Mouse (Mus musculus) right cerebral cortex, postnatal 36 days (tissue): ENCODE results near the gene Trim30c.
A peak's percentile ranks its signal among the peaks of the same experiment; 100 is the strongest.
"Not testable (repeated sequence)": the region's sequence is repeated elsewhere in the genome, so short reads cannot be mapped to it uniquely, and the experiment has no call there.

Experiments
- DNase-seq, 2 experiments: peaks; one replicate each; pipeline ENCODE4 v3.0.0; 2022; ENCODE audit warnings: low spot score in 2 of 2, mixed read lengths in 1 of 2

The Trim30c gene

GRCm38 (mm10) chr7:104400698-104401097 lies at the start of gene Trim30c:
Gene Trim30c, minus strand, starts transcription at chr7:104400837.
- no peak for DNase-seq

GRCm38 (mm10) chr7:104445961-104446645 lies 45.5 kb upstream of the Trim30c start:
- DNase-seq, result no peak

GRCm38 (mm10) chr7:104404460-104404950 lies 3.9 kb upstream of the Trim30c start:
- no peak for DNase-seq

- no peak for DNase-seq
Measured at GRCm38 (mm10) chr7:104401140-104401539, 503 bp upstream of the Trim30c start.

GRCm38 (mm10) chr7:104398492-104398891 lies 2.1 kb downstream of the Trim30c start:
- DNase-seq, result no peak

GRCm38 (mm10) chr7:104369736-104370414 lies 30.8 kb downstream of the Trim30c start, which contains the start of gene Trim30b:
Gene Trim30b, minus strand, starts transcription at chr7:104369884.
- DNase-seq, result no peak

- no peak for DNase-seq
Measured at GRCm38 (mm10) chr7:104366339-104366738, 34.3 kb downstream of the Trim30c start.

GRCm38 (mm10) chr7:104353600-104353967 lies 47.1 kb downstream of the Trim30c start:
- DNase-seq, result no peak

- DNase-seq, result peak in 1 of 2 experiments; percentile 1
Measured at GRCm38 (mm10) chr7:104352717-104353599, 47.7 kb downstream of the Trim30c start, which contains the start of gene Trim12c. Gene Trim12c, minus strand, starts transcription at chr7:104353362.

GRCm38 (mm10) chr7:104348043-104348442 lies 52.6 kb downstream of the Trim30c start:
- not testable (repeated sequence) for DNase-seq

GRCm38 (mm10) chr7:104340744-104341143 lies 59.9 kb downstream of the Trim30c start:
- not testable (repeated sequence) for DNase-seq

- not testable (repeated sequence) for DNase-seq
Measured at GRCm38 (mm10) chr7:104335547-104335946, 65.1 kb downstream of the Trim30c start.
